Mouse (Mus musculus) CH12.LX (cell line): Measurements from ENCODE around the gene Rassf8. TPM values are rescaled to one million over a fixed set of nuclear protein-coding genes. Genes with fewer than 3 reads are reported as not detected.
A peak's percentile ranks its signal among the peaks of the same experiment; 100 is the strongest.

ENCODE experiments used
- DNase-seq: peaks from one replicate; pipeline ENCODE4 v3.0.0-alpha.2; 2013; ENCODE audit errors: extremely low read depth
- H3K27ac ChIP-seq: 2 replicates; pipeline ENCODE4 v1.5.1; 2012; ENCODE audit warnings: low read depth, mild to moderate bottlenecking, control low read depth, moderate library complexity; ENCODE audit not compliant: insufficient read depth
- H3K27me3 ChIP-seq: replicated peaks from 2 replicates; pipeline ENCODE3; 2012; ENCODE audit warnings: inconsistent platforms
- H3K36me3 ChIP-seq, 2 experiments: replicated peaks in 1 of 2; 2 replicates each; pipeline versions ENCODE3 to v1.6.1; 2012; ENCODE audit warnings: inconsistent platforms in 1 of 2, low read length in 1 of 2, mild to moderate bottlenecking in 1 of 2, mixed read lengths in 1 of 2, moderate library complexity in 1 of 2; ENCODE audit not compliant: control insufficient read depth in 1 of 2, insufficient read depth in 1 of 2
- H3K4me1 ChIP-seq, 2 experiments: 2 replicates each; pipeline ENCODE4 v1.6.1; 2012; ENCODE audit warnings: inconsistent platforms in 1 of 2, moderate library complexity in 1 of 2; ENCODE audit not compliant: insufficient read depth in 2 of 2, control insufficient read depth in 1 of 2
- H3K4me2 ChIP-seq: 2 replicates; pipeline ENCODE4 v1.6.1; 2012; ENCODE audit warnings: low read depth, mild to moderate bottlenecking, control low read depth; ENCODE audit not compliant: poor library complexity, insufficient read depth, severe bottlenecking
- H3K4me3 ChIP-seq, 3 experiments: fragments of 150-350 bp in 1 of 3; sonication (generic) in 1 of 3; replicated peaks in 1 of 3; 2 replicates each; pipeline versions ENCODE3 to v1.5.1; 2011 to 2012; ENCODE audit warnings: low read depth in 2 of 3, low read length in 2 of 3, mild to moderate bottlenecking in 2 of 3, moderate library complexity in 2 of 3, control low read depth in 1 of 3, improper control_type of control experiment in 1 of 3, inconsistent platforms in 1 of 3, mixed read lengths in 1 of 3; ENCODE audit not compliant: poor library complexity in 1 of 3
- H3K79me2 ChIP-seq: replicated peaks from 2 replicates; pipeline ENCODE4 v1.6.1; 2012; ENCODE audit warnings: mild to moderate bottlenecking, moderate library complexity; ENCODE audit not compliant: control insufficient read depth, poor library complexity, insufficient read depth, severe bottlenecking; ENCODE audit errors: extremely low read depth
- H3K9ac ChIP-seq: 2 replicates; pipeline ENCODE4 v1.6.1; 2012; ENCODE audit warnings: low read depth, mild to moderate bottlenecking, control low read depth, moderate library complexity; ENCODE audit not compliant: insufficient read depth
- H3K9me3 ChIP-seq: replicated peaks from 2 replicates; pipeline ENCODE3; 2012; ENCODE audit warnings: low read length, inconsistent platforms, mixed read lengths
- BHLHE40 ChIP-seq: IDR thresholded peaks from 2 replicates; pipeline ENCODE4 v1.6.1; 2011; ENCODE audit warnings: mild to moderate bottlenecking, low read depth, low read length, improper control_type of control experiment
- CHD1 ChIP-seq: IDR thresholded peaks from 2 replicates; pipeline ENCODE4 v1.6.1; 2012; ENCODE audit warnings: low read depth, low read length, improper control_type of control experiment, inconsistent platforms
- CHD2 ChIP-seq: IDR thresholded peaks from 2 replicates; pipeline ENCODE4 v1.6.1; 2011; ENCODE audit warnings: low read length, improper control_type of control experiment
- CTCF ChIP-seq, 2 experiments: IDR thresholded peaks in 1 of 2; conservative IDR thresholded peaks in 1 of 2; 2 replicates each; pipeline ENCODE4 v1.5.1; 2011 to 2012; ENCODE audit warnings: low read depth in 2 of 2, low read length in 2 of 2, improper control_type of control experiment in 1 of 2, inconsistent platforms in 1 of 2, mild to moderate bottlenecking in 1 of 2, moderate library complexity in 1 of 2
- E2F4 ChIP-seq: IDR thresholded peaks from 2 replicates; pipeline ENCODE4 v1.6.1; 2011; ENCODE audit warnings: low read depth, low read length, improper control_type of control experiment; ENCODE audit not compliant: insufficient replicate concordance
- ELF1 ChIP-seq: IDR thresholded peaks from 2 replicates; pipeline ENCODE4 v1.6.1; 2014; ENCODE audit warnings: low read depth, mild to moderate bottlenecking, inconsistent platforms, low read length, improper control_type of control experiment
- GABPA ChIP-seq: IDR thresholded peaks from 2 replicates; pipeline ENCODE4 v1.6.1; 2012; ENCODE audit warnings: low read depth, low read length, improper control_type of control experiment, inconsistent platforms; ENCODE audit not compliant: insufficient replicate concordance
- IRF4 ChIP-seq: IDR thresholded peaks from 2 replicates; pipeline ENCODE4 v1.6.1; 2014; ENCODE audit warnings: low read depth, mild to moderate bottlenecking, inconsistent platforms, low read length, improper control_type of control experiment
- JUN ChIP-seq: IDR thresholded peaks from 2 replicates; pipeline ENCODE4 v1.6.1; 2011; ENCODE audit warnings: low read depth, mild to moderate bottlenecking, low read length, improper control_type of control experiment, moderate library complexity; ENCODE audit not compliant: insufficient read depth
- KAT2A ChIP-seq: IDR thresholded peaks from 2 replicates; pipeline ENCODE4 v1.6.1; 2012; ENCODE audit warnings: low read length, improper control_type of control experiment, inconsistent platforms; ENCODE audit not compliant: insufficient replicate concordance
- MAZ ChIP-seq: IDR thresholded peaks from 2 replicates; pipeline ENCODE4 v1.6.1; 2012; ENCODE audit warnings: low read depth, mild to moderate bottlenecking, inconsistent platforms, low read length, improper control_type of control experiment, moderate library complexity
- MEF2A ChIP-seq: IDR thresholded peaks from 2 replicates; pipeline ENCODE4 v1.6.1; 2014; ENCODE audit warnings: low read depth, mild to moderate bottlenecking, inconsistent platforms, low read length, improper control_type of control experiment, borderline replicate concordance
- MYC ChIP-seq: IDR thresholded peaks from 2 replicates; pipeline ENCODE4 v1.6.1; 2011; ENCODE audit warnings: low read depth, mild to moderate bottlenecking, improper control_type of control experiment, low read length
- NELFE ChIP-seq: IDR thresholded peaks from 2 replicates; pipeline ENCODE4 v1.6.1; 2011; ENCODE audit warnings: low read depth, low read length, improper control_type of control experiment
- PAX5 ChIP-seq: IDR thresholded peaks from 2 replicates; pipeline ENCODE4 v1.6.1; 2012; ENCODE audit warnings: low read length, inconsistent platforms, mixed read lengths
- POLR2AphosphoS2 ChIP-seq: IDR thresholded peaks from 2 replicates; pipeline ENCODE4 v1.6.1; 2011; ENCODE audit warnings: low read depth, low read length, improper control_type of control experiment
- RAD21 ChIP-seq: IDR thresholded peaks from 2 replicates; pipeline ENCODE4 v1.6.1; 2011; ENCODE audit warnings: low read depth, mild to moderate bottlenecking, low read length, improper control_type of control experiment, moderate library complexity
- SMC3 ChIP-seq: IDR thresholded peaks from 2 replicates; pipeline ENCODE4 v1.6.1; 2011; ENCODE audit warnings: low read depth, low read length, improper control_type of control experiment
- TBP ChIP-seq: conservative IDR thresholded peaks from 2 replicates; pipeline ENCODE4 v1.6.1; 2011; ENCODE audit warnings: low read depth, low read length, improper control_type of control experiment
- UBTF ChIP-seq: IDR thresholded peaks from 2 replicates; pipeline ENCODE4 v1.6.1; 2012; ENCODE audit warnings: low read depth, mild to moderate bottlenecking, inconsistent platforms, low read length, improper control_type of control experiment, moderate library complexity
- USF1 ChIP-seq: IDR thresholded peaks from 2 replicates; pipeline ENCODE4 v1.6.1; 2014; ENCODE audit warnings: low read depth, mild to moderate bottlenecking, inconsistent platforms, low read length, improper control_type of control experiment
- ZC3H11A ChIP-seq: IDR thresholded peaks from 2 replicates; pipeline ENCODE4 v1.6.1; 2012; ENCODE audit warnings: low read depth, mild to moderate bottlenecking, inconsistent platforms, low read length, improper control_type of control experiment
- ZKSCAN1 ChIP-seq: IDR thresholded peaks from 2 replicates; pipeline ENCODE4 v1.6.1; 2012; ENCODE audit warnings: low read depth, inconsistent platforms, low read length, improper control_type of control experiment, borderline replicate concordance
- ZMIZ1 ChIP-seq: IDR thresholded peaks from 2 replicates; pipeline ENCODE4 v1.6.1; 2012; ENCODE audit warnings: low read depth, mild to moderate bottlenecking, inconsistent platforms, low read length, improper control_type of control experiment
- ZNF384 ChIP-seq: IDR thresholded peaks from 2 replicates; pipeline ENCODE4 v1.6.1; 2012; ENCODE audit warnings: low read depth, low read length, improper control_type of control experiment, inconsistent platforms
- dilution Hi-C: fragments of 300-500 bp; cut with MboI; formaldehyde crosslinking; loops from 2 replicates; pipeline ENCODE4 v1.14.3; 2020; ENCODE audit warnings: low sequenced_read_pairs; ENCODE audit not compliant: extremely low pct_unique_long_range_greater_than_20kb, extremely low pct_ligation_motif_present
- in situ Hi-C: fragments of 300-500 bp; cut with MboI; formaldehyde crosslinking; loops from 3 replicates; pipeline ENCODE4 v1.14.3; 2019; ENCODE audit warnings: low sequenced_read_pairs, low pct_ligation_motif_present, low pct_unique_long_range_greater_than_20kb, mixed read lengths
- polyA plus RNA-seq: library from polyadenylated mRNA; unstranded; fragments of >175 nt; gene quantifications from 2 replicates; pipeline ENCODE4 v1.2.1, GENCODE M21; 2012; ENCODE audit warnings: low read depth; ENCODE audit not compliant: insufficient read length
- total RNA-seq, 2 experiments: library from RNA; depleted of rRNA; stranded (reverse); fragments of 300-350 nt in 1 of 2; fragments of >200 nt in 1 of 2; gene quantifications; 2 replicates each; pipeline ENCODE4 v1.2.3; 2012 to 2014

Gene Rassf8
- total and polyA plus RNA-seq, 3 experiments = 0.34 to 0.59 (median 0.48) TPM

DNA sequence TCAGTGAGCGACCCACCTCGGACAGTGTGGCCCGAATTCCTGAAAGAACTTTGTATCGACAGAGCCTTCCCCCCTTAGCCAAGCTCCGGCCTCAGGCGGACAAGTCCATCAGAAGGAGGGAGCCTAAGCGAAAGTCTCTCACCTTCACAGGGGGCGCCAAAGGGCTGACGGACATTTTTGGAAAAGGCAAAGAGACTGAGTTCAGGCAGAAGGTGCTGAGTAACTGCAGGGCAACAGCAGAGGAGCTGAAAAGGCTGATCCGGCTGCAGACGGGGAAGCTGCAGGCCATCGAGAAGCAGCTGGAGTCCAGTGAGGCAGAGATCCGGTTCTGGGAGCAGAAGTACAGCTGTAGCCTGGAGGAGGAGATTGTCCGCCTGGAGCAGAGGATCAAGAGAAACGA, 68.7 kb downstream of the Rassf8 start:
- no peak overlapping the region for H3K4me2 ChIP-seq
- DNase-seq = no peak
- no peaks in the 10 kb centered on the region for H3K9me3 ChIP-seq
- no peaks in the 10 kb centered on the region for H3K79me2 ChIP-seq
- no peaks in the 10 kb centered on the region for H3K36me3 ChIP-seq
- no peak overlapping the region for H3K9ac ChIP-seq
- in situ Hi-C loops (no loop called here), dilution Hi-C loops (no loop called here)
- H3K4me1 ChIP-seq = no peaks in the 10 kb centered on the region
- H3K27ac ChIP-seq = no peak overlapping the region
- TF ChIP-seq CTCF (conservative IDR thresholded peaks at IDR 0.05 in 1 of 2, IDR thresholded peaks at IDR 0.05 in 1 of 2; ENCODE audit: low read depth in 2 of 2, low read length in 2 of 2) = peak in 1 of 2 experiments; percentile 51; a peak in 2 of 4 replicates
- TF ChIP-seq RAD21 = peak; percentile 31
- TF ChIP-seq KAT2A = no peak
- H3K27me3 ChIP-seq = no peaks in the 10 kb centered on the region
- H3K4me3 ChIP-seq = no peak overlapping the region

DNA sequence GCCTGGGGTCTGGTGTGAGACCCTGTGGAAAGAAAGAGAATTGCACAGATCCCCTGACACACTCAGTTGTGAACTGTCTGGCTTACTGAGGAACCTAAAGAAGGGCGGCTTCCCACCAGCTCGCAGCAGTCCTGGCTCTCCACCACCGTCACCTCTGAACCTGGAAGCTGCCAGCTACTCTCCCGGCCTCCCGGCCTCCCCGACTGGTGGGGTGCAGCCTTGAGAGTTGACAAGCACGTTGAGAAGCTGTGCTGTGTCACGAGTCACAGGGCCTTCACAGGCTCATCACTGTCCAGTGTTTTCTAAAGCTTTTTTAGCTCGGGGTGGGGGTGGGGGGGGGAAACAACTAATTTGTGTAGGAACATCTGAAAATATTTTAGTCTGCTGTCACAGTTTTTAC, 72.6 kb downstream of the Rassf8 start:
- Histone ChIP-seq H3K79me2 (no peaks in the 10 kb centered on the region), H3K4me2 (no peak overlapping the region), H3K4me1 (0 out of 4 replicates have a peak, but pooled peaks cover 0 to 2% of the 10 kb centered on the region in 2 experiments), H3K4me3 (no peak overlapping the region), H3K36me3 (no peaks in the 10 kb centered on the region), H3K27ac (no peak overlapping the region), H3K9ac (no peak overlapping the region), H3K27me3 (no peaks in the 10 kb centered on the region), H3K9me3 (no peaks in the 10 kb centered on the region)
- DNase-seq = no peak
- in situ Hi-C loops (no loop called here), dilution Hi-C loops (no loop called here)
- TF ChIP-seq ZC3H11A (no peak), MAZ (no peak), CHD1 (no peak), ZMIZ1 (no peak), E2F4 (no peak), POLR2AphosphoS2 (no peak), RAD21 (no peak)
- TF ChIP-seq, all 38 proteins: peak for 0

DNA sequence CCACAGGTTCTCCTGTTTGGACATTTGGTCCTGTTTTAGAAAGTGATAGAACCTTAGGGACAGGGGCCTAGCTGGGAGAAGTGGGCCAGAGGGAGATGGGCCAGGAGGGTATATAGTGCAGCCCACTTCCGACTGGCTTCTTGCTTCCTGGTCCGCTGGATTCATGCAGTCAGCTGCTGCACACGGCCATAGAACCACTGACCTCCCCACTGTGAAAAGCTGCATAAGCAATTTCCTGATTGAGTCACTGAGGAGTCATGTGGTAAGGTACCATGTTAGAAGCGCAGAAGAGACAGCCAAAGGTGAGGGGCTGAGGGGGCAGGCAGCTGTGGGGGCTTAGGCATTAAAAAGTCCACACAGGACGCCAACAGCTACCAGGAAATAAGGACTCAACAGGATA, 75.7 kb downstream of the Rassf8 start:
- H3K9ac ChIP-seq = no peak overlapping the region
- H3K79me2 ChIP-seq = no peaks in the 10 kb centered on the region
- H3K36me3 ChIP-seq = no peaks in the 10 kb centered on the region
- H3K9me3 ChIP-seq = peaks cover 8% of the 10 kb centered on the region
- TF ChIP-seq UBTF (no peak), MEF2A (no peak), PAX5 (no peak), CHD2 (no peak), MYC (no peak), SMC3 (no peak), IRF4 (no peak), ZNF384 (no peak), NELFE (no peak), ZKSCAN1 (no peak), JUN (no peak), BHLHE40 (no peak), GABPA (no peak), KAT2A (no peak), USF1 (no peak), ZMIZ1 (no peak), ELF1 (no peak), E2F4 (no peak), TBP (no peak)
- no peak for DNase-seq
- in situ Hi-C loops = no loop called here
- no peaks in the 10 kb centered on the region for H3K27me3 ChIP-seq
- H3K4me1 ChIP-seq = 0 out of 4 replicates have a peak, but pooled peaks cover 0 to 2% of the 10 kb centered on the region in 2 experiments
- H3K4me3 ChIP-seq = no peak overlapping the region
- dilution Hi-C loops = no loop called here
- H3K4me2 ChIP-seq = no peak overlapping the region
- no peak overlapping the region for H3K27ac ChIP-seq
